Mouse (Mus musculus) cerebellum, postnatal 14 days (tissue): ENCODE data around the gene Tnr.

Experiments
- DNase-seq, 2 experiments: peaks; one replicate each; pipeline ENCODE4 v3.0.0; 2021; ENCODE audit warnings: mixed read lengths in 2 of 2

The Tnr gene

GRCm38 (mm10) chr1:159980355-159980754 is 456.8 kb downstream of the Tnr start:
- peak in 1 of 2 experiments; percentile 29 for DNase-seq
